Mouse (Mus musculus) ovary, postnatal 14 days (tissue): Measurements from ENCODE around the gene Alox8.

Experiments used
- DNase-seq: peaks from one replicate; pipeline ENCODE4 v3.0.0; 2022; ENCODE audit warnings: low spot score

The Alox8 gene

GRCm38 (mm10) chr11:69197743-69198142, at the start of gene Alox8:
Alox8 (minus strand) TSS chr11:69197843.
- DNase-seq, result no peak

DNA sequence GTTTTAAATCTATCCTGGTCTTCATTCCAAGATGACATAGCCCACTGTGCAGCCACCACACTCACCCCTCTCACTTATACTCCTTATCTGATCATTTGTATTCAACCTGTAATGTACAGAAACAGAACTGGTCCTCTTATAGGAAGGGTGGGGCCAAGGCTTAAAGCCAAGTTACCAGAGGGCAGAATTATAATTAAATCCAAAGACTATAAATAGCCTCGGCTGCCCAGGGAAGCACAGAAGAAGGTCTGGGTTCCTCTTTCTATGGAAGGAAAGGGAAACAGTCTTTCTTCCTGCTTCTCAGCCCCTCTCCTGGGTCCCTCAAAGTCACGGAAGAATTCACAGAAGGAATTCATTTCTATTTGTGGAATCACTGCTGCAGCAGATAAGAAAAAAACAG, 48.0 kb upstream of the Alox8 start:
- DNase-seq, result no peak

DNA sequence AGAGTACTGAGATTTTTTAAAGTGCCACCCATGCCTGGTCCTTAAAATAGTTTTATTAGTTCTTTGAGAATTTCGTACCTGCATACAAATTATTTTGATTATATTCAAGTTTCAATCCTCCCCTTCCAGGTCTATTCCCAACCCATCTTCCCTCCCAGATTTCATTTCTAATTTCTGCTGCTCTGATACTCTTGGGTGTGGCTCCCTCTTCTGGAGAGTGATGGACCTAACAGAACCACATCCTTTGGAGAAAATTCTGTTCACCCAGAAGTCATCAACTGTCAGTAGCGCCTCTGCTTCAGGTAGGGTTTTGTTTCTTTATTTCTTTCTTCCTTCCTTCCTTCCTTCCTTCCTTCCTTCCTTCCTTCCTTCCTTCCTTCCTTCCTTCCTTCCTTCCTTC, 47.3 kb upstream of the Alox8 start:
- DNase-seq, result peak; percentile 35

DNA sequence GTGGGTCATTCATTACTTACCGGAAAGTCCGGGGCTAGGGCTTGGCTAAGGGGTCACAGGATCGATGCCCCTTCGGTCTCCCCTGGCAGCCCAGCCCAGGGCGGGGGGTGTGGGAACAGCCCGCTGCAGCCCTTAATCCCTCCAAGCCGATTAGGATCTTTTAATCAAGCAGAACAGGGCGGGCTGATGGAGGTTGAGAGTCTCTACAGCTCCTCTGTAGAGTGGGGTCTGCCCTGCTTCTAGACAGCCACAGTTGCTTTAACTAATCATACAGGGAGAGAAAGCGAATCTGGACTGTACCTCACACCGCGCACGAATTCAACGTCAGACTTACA, 39.2 kb upstream of the Alox8 start, which contains the start of gene Gucy2e:
TSS of gene Gucy2e (minus strand) at position 111 of the 335 bp plus-strand sequence.
- DNase-seq, result no peak

DNA sequence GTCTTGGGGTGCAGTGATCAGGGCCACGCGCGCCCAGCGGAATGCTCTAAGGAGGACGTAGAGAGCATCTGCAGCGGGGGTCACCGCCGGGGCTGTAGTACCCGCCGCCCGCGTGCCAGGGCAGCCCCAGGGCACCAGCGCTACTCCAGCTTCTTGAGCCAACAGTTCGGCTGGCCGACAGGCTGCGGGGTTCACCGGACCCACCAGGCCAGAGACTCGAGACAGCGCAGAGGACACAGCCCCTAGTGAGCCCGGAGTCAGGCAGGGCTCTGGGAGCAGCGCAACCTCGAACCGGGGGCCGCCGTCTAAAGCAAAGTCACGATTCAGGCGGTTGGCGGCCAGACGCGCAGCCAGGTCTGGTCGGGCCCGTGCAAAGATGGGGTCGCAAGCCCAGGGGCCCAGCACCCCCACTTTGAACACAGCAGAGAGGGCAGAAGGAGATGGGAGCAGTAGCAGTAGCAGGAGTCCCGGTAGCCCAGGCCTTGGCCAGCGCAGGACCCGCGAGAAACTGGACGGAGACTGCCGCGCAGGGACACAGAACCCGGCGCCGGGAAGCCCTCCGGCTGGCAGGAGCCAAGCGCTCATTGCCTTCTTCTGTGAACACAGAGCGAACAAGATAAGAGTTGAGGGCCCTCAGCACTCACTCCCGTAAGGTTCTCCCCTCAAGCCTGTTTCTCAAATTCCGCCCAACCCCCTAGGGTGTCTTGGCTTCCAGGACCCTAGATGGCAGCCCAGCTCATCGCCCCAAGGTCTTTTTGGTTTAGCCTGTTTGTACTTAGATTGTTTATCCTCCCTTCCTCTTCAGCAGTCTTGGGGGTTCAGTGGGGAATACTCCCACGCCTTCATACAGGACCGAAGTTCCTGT, 38.6 kb upstream of the Alox8 start:
- DNase-seq, result no peak

DNA sequence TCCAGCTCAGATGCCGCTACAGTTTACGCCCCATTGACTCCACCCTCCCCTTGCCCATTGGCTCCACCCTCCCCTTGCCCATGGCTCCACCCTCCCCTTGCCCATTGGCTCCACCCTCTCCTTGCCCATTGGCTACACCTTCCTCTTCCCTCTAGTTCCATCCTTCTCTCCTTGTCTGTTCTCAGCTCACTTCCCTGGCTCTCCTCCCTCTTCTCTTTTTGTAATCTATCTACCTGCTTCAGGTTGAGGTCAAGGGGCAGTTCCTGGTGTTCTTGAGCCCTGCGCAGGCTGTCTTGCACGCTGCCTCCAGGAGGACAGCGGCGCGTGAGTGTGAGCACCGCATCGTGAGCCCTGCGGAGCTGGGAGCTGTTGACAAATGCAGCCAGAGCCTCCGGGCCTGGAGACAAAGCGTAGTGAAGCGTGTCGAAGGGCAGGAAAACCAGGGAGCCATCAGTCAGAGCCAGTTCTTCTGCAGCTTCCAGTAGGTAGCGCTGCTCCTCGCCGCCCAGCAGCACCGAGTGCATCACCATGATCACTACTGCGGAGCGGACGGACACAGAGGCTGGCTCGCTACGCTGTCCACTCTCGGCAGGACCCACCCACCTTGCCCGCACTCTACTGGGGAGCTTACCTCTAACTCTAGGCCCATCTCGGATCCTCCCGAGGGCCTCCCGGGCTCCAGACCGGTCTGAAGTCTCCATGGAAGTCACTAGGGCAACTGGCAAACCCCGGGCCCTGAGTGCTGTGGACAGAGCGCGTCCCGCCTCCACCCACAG, 37.8 kb upstream of the Alox8 start:
- peak; percentile 53 for DNase-seq

DNA sequence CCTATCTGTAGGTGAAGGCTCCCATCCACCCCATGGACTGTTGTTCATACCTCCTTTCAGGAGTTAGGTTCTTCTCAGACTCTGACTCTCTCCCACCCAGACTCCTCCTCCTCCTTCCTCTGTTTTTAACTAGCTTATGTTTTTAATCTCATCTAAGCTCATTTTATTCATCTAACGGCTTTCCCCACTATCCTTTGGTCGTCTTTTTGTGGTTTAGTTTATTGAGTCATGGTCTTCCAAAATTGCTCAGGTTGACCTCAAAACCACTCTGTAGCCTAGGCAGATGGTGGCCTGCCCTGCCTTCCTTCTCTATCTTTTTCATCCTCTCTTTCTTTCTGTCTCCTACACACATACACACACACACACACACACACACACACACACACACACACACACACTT, 35.5 kb upstream of the Alox8 start:
- DNase-seq, result no peak

DNA sequence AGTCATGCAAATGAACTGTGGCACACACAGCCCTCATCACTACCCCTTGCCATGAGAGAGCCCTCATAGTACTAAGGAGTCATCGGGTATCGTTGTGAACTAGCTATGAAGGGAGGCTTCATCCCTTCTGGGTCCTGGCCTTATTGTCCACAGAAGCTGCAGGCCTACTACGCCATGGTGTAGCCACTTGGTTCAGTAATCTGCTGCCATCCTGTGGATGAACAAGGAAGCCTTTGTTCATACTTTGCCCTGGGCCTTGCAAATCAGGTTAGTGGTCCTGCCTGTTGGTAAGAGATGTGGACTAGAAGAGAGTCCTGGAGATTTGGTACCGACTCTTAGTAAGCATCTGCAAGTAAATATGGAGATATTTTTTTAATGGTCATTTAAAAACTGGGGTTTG, 32.8 kb upstream of the Alox8 start:
- DNase-seq, result no peak

DNA sequence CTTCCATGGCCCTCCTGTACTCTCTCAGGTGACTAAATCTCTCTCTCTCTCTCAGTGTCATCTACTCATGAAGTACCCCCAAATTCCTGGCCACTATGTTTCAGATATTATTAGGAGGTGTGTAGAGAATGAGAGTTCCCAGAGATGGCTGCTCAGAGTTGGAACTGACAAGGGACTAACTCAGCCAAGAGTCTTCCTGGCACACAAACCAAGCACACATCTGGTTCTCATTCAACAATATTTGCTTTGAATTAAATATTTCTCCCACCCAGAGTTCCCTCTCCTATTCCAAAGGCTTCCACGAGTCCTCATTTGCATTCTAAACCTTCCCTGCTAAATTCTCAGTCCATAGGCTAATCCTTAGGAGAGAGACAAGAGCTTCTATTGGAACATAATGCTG, 28.1 kb upstream of the Alox8 start:
- DNase-seq, result no peak

GRCm38 (mm10) chr11:69223101-69223500, 25.5 kb upstream of the Alox8 start:
- no peak for DNase-seq

DNA sequence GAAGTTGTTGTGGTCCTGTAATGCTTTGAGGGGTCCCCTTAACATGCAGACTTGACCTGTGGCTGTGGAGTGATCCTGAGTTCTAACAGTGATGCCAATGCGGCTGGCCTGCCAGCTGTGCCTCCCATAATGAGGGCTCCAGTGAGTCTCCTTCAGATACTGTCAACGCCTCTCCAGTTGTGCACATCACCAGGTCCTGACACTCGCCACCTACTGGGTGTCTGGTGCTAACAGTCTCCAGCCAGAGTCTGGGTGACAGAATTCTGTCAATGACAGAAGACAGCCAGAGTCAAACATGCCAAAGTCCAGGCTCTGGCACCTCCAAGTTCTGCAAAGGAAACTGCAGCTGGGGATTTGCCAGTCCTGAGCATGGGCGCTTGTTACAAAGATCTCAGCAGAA, 23.4 kb upstream of the Alox8 start:
- DNase-seq, result no peak

GRCm38 (mm10) chr11:69218661-69219060, 21.0 kb upstream of the Alox8 start:
- no peak for DNase-seq

GRCm38 (mm10) chr11:69217411-69217810, 19.8 kb upstream of the Alox8 start:
- DNase-seq, result no peak

DNA sequence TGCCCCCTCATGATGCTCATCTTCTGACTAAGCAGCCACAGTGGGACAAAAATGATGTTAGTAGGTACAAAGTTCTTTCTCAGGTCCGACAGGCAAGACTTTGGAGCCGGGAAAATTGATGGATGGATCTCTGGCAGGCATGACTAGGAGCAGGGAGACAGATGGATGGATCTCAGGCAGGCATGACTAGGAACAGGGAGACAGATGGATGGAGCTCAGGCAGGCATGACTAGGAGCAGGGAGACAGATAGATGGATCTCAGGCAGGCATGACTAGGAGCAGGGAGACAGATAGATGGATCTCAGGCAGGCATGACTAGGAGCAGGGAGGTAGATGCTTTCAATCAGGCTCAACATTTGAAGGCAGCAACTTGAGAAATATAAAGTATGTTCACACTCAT, 13.8 kb upstream of the Alox8 start:
- DNase-seq, result no peak

- DNase-seq, result no peak
Measured at GRCm38 (mm10) chr11:69202469-69203230, 5.0 kb upstream of the Alox8 start.

DNA sequence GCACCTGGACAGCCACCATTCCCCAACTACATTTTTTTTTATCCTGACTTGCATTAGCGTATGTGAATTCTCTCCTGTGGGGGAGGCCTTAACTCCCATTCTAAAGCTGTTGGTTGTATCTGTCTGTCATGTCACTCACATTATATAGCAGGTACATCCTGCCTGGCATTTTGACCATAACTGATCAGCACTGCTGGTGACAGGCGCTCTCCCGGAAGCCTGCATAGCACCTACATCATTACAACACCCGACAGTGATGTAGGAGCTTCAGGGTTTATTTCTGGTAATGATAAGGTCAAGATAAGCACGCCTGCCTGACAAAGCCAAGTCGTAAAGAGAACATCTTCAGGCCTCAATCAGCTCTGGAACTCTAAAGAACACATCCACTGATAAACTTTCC, 2.6 kb upstream of the Alox8 start:
- DNase-seq, result no peak

DNA sequence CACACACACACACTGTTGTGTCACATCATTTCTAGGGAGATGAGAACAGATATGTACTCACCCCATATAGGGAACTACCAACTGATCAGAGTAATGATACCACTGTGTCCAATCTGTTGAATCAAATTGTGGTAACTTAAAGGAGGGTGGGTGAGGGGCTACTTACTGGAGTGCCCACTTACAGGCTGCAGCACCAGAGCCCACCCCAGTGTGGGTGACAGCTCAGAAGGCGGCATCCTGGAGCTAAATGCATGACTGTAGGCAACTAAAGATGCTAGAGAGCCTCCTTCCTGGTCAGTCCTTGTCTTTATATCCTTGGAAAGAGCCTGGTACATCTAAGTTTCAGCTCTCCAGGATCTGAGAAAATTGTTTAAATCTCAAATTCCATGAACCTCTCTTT, 1.6 kb upstream of the Alox8 start:
- no peak for DNase-seq

DNA sequence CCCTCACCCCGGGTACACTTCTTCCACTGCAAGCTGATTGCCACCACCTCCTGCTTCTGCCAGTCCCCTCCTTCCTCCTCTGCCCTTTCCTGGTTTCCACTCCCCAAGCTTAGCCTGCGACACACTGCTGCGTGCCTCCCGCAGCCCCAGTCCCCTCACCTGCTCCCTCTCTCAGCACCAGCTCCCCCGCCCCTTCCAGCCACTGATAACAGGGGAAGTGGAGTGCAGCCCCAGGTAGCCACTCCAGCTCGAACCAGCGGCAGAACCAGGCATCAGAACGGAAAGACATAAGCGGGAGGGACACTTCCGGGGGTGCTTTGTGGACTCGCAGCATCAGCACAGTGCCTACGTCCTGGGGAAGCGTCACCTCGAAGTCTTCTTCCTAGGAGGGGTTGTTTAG, 449 bp downstream of the Alox8 start:
- DNase-seq, result no peak

DNA sequence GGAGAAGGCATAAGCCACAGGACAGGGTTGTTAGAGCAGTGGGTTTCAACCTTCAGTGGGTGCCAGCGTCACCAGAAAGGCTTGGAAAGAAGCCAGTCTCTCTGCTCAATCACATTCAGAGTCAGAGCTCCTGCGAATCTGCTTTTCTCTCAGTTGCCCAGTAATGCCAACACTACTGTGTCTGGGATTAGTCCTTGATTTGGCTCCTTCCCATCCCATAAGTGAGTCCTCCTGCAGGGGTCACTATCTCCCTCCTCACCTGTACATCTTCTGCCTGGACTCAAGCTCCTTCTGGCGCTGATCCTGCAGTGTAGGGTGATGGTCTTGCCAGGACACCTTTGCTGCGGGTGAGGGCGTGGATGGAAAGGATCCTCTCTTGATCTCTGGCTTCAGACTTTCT, 877 bp downstream of the Alox8 start:
- DNase-seq, result no peak

- no peak for DNase-seq
Measured at GRCm38 (mm10) chr11:69192840-69193239, 4.8 kb downstream of the Alox8 start.

- DNase-seq, result no peak
Measured at GRCm38 (mm10) chr11:69185936-69186335, 11.7 kb downstream of the Alox8 start.

DNA sequence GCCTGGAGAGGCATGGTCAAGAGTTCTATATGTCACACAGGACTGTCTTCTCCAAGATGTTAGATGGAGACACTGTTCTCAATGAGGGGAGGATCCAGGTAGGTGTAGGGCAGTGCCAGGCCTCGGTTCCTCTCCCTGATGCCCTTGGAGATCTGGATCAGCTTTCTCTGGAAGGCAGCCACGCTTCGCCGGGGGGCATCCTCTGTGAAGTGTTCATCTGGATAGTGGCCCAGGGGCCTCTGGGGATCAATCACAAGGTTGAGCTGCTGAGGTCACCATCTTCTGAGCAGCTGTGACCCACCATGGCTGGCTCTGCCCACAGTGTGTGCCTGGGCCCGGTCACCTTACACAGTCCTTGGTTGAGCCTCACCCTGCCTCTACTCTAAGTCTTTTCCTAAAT, 12.6 kb downstream of the Alox8 start:
- no peak for DNase-seq

DNA sequence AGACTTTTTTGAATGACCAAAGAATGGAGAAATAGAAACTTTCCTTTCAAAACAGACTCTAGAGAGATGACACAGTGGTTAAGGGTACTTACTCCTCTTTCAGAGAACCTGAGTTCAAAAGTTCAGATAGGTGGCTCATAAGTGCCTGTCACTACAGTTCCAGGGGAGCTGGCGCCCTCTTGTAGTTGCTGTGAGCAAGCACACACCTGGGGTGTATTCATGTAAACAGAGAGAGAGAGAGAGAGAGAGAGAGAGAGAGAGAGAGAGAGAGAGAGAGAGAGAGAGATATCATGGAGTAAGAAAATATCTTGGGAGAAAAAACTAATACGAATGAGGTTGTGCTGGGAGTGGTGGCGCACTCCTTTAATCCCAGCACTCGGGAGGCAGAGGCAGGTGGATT, 17.5 kb downstream of the Alox8 start:
- no peak for DNase-seq
